8 mouse cellular contexts compared by ENCODE assay signal in the genomic region with DNA sequence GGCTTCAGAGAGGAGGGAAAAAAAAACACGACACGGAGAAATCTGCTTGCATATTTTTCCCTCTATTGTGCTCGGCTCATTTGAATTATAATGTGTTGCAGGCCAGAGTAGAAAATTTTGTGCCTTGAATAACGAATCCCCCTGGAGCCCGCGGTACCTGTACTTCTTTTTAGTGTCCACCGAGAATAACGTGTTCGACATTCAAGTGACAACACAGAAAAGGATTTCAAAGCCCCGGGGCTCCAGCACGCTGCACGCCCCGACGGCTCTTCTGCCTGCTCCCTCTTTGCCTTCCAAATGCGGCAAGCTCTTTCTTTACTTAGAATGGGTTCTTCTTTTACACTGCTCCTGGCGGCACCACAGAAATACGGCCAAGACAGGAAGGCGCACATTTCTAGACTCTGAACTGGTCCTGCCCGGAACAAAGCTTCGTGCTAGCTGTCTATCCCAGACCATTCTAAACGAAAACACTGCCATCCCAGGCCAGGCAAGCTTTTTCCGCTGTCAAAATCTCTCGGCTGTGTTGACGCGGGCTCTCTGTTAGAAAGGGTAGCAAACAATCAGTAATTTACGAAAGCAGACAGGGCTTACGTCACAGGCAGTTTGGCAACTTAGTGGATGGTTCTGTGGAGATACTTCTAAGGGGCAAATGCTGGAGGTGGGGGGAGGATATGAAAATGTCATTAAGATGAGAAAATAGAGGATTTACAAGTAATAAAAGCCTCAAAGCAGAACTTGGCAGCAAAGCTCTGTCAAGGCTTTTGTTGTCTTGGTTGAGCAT.
A peak's percentile ranks its signal among the peaks of the same experiment; 100 is the strongest.
DNase-seq lines count a peak whose midpoint lies in the region; ATAC-seq lines count a peak whose summit lies in the region.
"Had no signal": no experiment of that assay in that cellular context is flagged by ENCODE, and none has a peak within 500 bp of the region (broad histone marks: within the 10 kb centered on the region; RNA-seq: fewer than 3 reads in every experiment).

No protein-coding gene starts in this region.

- ATAC-seq in megakaryocyte-erythroid progenitor cell, adult 5-6 weeks (replicated peaks; ENCODE audit: low FRiP score, low TSS enrichment, poor library complexity, severe bottlenecking) = peak; percentile 43
- no peak for ATAC-seq in stomach, embryonic 15.5 days (ENCODE audit: insufficient read depth, low FRiP score, low read depth)

- H3K9ac ChIP-seq in stomach, embryonic 15.5 days = no peak overlapping the region

- WGBS in stomach, embryonic 15.5 days = 5% methylated on average over 27 of the region's 27 CpGs

- DNase-seq in ZHBTc4 (ENCODE audit: low read depth, low spot score) = peak; percentile 62
- peak; percentile 12 for DNase-seq in cerebellum, adult 9-10 months
- DNase-seq in frontal cortex, postnatal 25 days (ENCODE audit: low spot score in 2 of 2) = peak; percentile 21 to 22
- peak; percentile 24 for DNase-seq in kidney, adult 11 months
- DNase-seq in left cerebral cortex, postnatal 25 days (ENCODE audit: low spot score in 2 of 2) = peak; percentile 45 to 65

- peaks cover 10% of the 10 kb centered on the region; the same call in 1 of the 2 replicates for H3K4me1 ChIP-seq in stomach, embryonic 15.5 days

- H3K27me3 ChIP-seq in stomach, embryonic 15.5 days (replicated peaks) = peaks cover 16% of the 10 kb centered on the region; the same call in 1 of the 2 replicates

- no peaks in the 10 kb centered on the region for H3K36me3 ChIP-seq in stomach, embryonic 15.5 days

- peak overlapping the region; percentile 59 for H3K4me2 ChIP-seq in stomach, embryonic 15.5 days

- no peaks in the 10 kb centered on the region for H3K9me3 ChIP-seq in stomach, embryonic 15.5 days

- H3K4me3 ChIP-seq in stomach, embryonic 15.5 days (replicated peaks) = peak overlapping the region; percentile 29
- H3K4me3 ChIP-seq: erythroblast, embryonic 14.5 days had no signal

- intact Hi-C loops in left cerebral cortex, postnatal 25 days (cut with DNase I) = loop anchor here (5.0 kb wide), 1 partner anchor 246 kb away; no protein-coding TSS in a partner anchor

- H3K27ac ChIP-seq in stomach, embryonic 15.5 days = no peak overlapping the region

Comparison
In these comparisons a context has a peak if more than half of its experiments do, and no peak if none do; other contexts are left out.
1. DNase-seq: peak in every context shown above with its lines; median percentile 62 in ZHBTc4; 55 in left cerebral cortex, postnatal 25 days; 24 in kidney, adult 11 months; 22 in frontal cortex, postnatal 25 days; 12 in cerebellum, adult 9-10 months.